Mouse (Mus musculus): ENCODE data around the gene Cdh10. TPM values are rescaled to one million over a fixed set of nuclear protein-coding genes. Genes with fewer than 3 reads are reported as not detected.

Cdh10 gene
- total RNA-seq, 1 experiment from 2014 or later = 0.47 TPM

- no peak for ATAC-seq (ENCODE audit: extremely low read depth, insufficient number of reproducible peaks, low FRiP score, poor library complexity, severe bottlenecking)
Observed at GRCm38 (mm10) chr15:18925392-18926117, 106.8 kb downstream of the Cdh10 start.

DNA sequence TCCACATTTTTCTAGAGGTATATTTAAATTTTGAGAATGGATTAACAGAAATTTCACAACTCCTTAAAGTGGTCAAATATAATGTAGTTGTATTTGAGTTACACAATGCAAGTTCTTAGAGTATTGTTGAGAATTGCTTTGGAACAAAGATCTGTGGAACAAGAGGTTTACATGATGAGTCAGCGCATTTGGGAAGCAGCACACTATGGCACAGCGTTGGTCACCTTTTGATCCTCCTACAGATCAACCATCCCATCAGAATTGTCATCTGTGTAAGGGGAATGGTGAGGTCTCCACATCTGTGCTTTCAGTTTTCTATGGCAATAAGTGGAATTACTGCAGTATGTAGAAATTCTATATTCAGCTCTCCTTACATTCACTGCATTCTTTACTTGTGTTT is 108.2 kb downstream of the Cdh10 start:
- ATAC-seq (ENCODE audit: extremely low read depth, insufficient number of reproducible peaks, low FRiP score, poor library complexity, severe bottlenecking) = no peak

GRCm38 (mm10) chr15:18952266-18952665 is 133.5 kb downstream of the Cdh10 start:
- ATAC-seq (ENCODE audit: extremely low read depth, insufficient number of reproducible peaks, low FRiP score, poor library complexity, severe bottlenecking) = no peak

DNA sequence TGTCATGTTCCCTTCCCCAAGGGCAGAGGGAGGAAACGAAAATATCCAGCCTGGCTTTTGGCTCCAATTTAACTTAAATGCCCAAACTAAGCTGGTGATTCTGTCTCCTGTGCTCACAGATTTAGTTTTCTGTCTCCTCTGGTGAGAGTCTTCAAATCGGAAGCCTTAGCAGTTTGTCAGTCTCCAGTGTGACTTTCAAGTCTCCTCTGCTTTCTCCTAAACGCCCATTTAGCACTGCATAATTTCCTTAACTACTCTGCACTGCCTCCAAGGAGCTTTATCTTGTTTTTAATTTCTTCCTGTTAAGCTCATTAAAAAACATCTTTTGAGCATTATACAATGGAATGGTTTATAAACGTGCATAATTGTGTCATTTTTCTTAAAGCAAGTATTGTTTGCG is 156.3 kb downstream of the Cdh10 start:
- ATAC-seq (ENCODE audit: extremely low read depth, insufficient number of reproducible peaks, low FRiP score, poor library complexity, severe bottlenecking) = no peak

- no peak for ATAC-seq (ENCODE audit: extremely low read depth, insufficient number of reproducible peaks, low FRiP score, poor library complexity, severe bottlenecking)
Observed at GRCm38 (mm10) chr15:18984891-18985290, 166.1 kb downstream of the Cdh10 start.

DNA sequence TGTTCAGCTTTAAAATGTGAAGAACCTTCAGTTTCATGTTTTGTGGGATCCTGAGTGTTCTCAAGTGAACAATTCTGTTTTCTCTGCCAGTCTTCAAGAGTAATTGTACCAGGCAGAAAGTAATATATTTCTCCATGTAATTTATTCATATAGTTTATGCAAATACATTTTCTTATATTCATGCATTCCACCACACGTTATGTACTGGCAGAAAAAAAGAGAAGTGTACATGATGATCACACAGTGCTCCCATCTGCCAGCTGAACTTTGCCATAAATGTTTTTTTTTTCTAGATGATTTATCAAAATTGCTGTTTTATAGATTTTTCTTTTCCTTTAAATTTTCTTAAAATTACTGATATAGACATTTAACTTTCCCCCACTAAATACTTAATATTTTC is 168.9 kb downstream of the Cdh10 start:
- ATAC-seq (ENCODE audit: extremely low read depth, insufficient number of reproducible peaks, low FRiP score, poor library complexity, severe bottlenecking) = no peak

GRCm38 (mm10) chr15:18993512-18993911 is 174.8 kb downstream of the Cdh10 start:
- no peak for ATAC-seq (ENCODE audit: extremely low read depth, insufficient number of reproducible peaks, low FRiP score, poor library complexity, severe bottlenecking)

GRCm38 (mm10) chr15:18994294-18994693 is 175.5 kb downstream of the Cdh10 start:
- ATAC-seq (ENCODE audit: extremely low read depth, insufficient number of reproducible peaks, low FRiP score, poor library complexity, severe bottlenecking) = no peak

DNA sequence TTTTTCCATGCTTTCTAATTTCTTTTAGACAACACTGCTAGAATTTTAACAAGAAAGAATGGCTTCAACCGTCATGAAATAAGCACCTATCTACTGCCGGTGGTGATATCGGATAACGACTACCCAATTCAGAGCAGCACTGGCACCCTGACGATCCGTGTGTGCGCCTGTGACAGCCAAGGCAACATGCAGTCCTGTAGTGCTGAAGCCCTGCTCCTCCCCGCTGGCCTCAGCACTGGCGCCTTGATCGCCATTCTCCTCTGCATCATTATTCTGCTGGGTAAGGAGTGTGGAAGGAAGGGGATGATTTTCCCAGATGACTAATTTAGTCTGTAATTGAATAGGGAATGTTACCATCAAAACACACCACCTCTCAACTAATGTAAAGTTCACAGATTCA is 192.1 kb downstream of the Cdh10 start:
- ATAC-seq (ENCODE audit: extremely low read depth, insufficient number of reproducible peaks, low FRiP score, poor library complexity, severe bottlenecking) = no peak

DNA sequence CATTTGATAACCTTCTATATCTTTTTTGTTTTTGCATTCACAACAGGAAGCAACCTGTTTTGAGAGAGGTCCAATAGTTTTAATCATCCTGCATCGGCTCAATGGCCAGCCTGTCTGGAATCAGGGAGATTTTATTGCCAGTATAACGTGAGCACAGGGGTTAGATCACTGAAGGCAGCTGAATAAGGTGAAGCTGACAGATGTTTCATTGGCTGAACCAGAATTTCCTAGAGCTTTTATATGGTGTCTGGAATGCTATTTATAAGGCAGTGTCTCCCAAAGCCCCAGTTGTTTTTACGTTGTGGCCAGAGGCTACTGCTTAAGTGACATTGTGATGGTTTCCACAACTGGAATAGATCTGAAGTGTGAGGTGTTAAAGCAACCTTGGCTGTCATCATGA is 214.2 kb downstream of the Cdh10 start:
- ATAC-seq (ENCODE audit: extremely low read depth, insufficient number of reproducible peaks, low FRiP score, poor library complexity, severe bottlenecking) = no peak

DNA sequence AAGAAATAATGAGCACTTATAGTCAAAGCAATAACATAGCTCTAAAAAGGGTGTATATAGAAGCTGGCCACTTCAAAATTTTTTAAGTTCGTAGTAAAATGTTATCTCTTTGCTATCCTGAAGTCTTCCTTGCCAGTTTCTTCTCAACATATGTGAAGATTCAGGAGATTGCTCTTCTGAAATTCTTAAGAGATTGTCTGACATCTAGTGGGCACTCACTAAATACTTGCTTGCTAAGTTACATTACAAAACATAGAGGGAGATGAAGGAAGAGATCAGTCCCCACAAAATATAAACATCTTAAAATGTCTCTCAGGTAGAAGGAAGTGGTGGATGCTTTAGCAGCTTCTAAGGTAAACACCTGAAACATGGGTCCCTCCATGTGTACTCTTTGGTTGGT is 221.3 kb downstream of the Cdh10 start:
- no peak for ATAC-seq (ENCODE audit: extremely low read depth, insufficient number of reproducible peaks, low FRiP score, poor library complexity, severe bottlenecking)

All from neutrophil, adult 5-6 weeks (primary cell).